Mouse (Mus musculus) kidney, postnatal 25 days (tissue): ENCODE measurements at regions not wholly inside any gene's neighbourhood (a gene's known extent, or its start where the extent isn't known, plus 50 kb on each side); places are given as distances from the start of the nearest gene placed in this dataset.

Experiments used
- DNase-seq, 2 experiments: peaks; one replicate each; pipeline ENCODE4 v3.0.0; 2021; ENCODE audit warnings: mixed read lengths in 2 of 2

GRCm38 (mm10) chr6:50926313-50926712 lies 272.1 kb upstream of the Npvf start:
- DNase-seq, result no peak

GRCm38 (mm10) chr6:50929503-50929902 lies 275.3 kb upstream of the Npvf start:
- no peak for DNase-seq

DNA sequence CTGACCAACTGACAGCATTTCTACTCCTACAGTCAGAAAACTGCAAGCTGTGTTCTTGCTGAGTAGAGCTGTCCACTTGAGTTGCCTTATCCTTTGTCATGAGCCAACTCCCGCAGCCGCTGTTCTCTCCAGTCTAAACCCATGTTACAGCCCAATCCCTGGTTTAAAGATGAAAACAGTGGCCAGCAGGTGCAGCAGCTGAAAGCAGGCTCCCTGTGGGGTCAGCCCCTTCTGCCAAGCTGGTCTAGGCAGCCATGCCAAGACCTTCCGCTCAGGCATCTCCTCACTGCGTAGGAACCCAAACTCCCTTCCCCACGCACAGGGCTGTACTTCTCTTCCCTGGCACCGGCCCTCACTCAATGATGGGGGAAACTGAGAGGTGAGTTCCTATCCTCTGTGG lies 279.3 kb upstream of the Npvf start:
- no peak for DNase-seq

- no peak for DNase-seq
These were observed 280.0 kb upstream of the Npvf start for GRCm38 (mm10) chr6:50934245-50934644.

DNA sequence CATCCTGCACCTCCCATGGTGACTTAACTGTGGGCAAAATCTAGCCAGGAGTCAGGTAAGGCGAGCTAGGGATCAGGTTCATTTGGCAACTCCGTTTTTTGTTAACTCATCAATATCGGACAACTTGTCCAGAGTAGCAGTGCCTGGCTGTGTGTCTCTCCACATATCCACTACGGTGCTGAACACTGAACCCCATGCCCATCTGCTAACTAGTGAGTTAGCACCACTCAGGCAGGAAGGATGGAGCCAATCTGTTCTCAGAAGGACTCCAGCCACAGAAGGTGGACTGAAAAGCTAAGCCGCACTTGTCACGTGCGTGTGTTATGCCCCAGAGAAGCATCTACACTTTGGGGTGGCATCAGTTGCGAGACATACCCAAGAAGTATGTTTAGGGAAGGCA lies 282.1 kb upstream of the Npvf start:
- no peak for DNase-seq

GRCm38 (mm10) chr6:50937094-50937493 lies 282.9 kb upstream of the Npvf start:
- DNase-seq, result peak; percentile 74 to 88

DNA sequence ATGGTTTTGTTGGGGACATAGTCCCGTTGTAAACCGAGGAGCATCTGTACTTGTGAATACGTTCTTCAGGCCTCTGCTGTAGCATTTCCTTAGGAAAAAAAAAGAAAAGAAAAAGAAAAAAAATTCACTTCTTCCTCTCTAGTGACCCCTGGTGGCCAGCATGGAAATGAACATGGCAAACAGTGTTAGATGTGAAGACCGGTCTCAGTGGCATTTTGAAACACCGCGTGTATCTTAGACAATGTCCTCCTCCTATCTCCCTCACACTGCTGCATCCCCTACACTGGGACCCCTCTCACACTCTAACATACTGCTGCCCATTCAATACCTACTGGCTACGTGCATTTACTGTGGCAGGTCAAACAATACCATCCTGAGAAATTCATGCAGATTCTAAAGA lies 284.6 kb upstream of the Npvf start:
- DNase-seq, result no peak

- DNase-seq, result peak in 1 of 2 experiments; percentile 23
These were observed 285.2 kb upstream of the Npvf start for GRCm38 (mm10) chr6:50939440-50939839.

- DNase-seq, result no peak
These were observed 285.9 kb upstream of the Npvf start for GRCm38 (mm10) chr6:50940118-50940517.

GRCm38 (mm10) chr6:50940641-50941398 lies 286.6 kb upstream of the Npvf start:
- no peak for DNase-seq

GRCm38 (mm10) chr6:50942696-50943095 lies 288.5 kb upstream of the Npvf start:
- no peak for DNase-seq

- DNase-seq, result no peak
These were observed 293.8 kb upstream of the Npvf start for GRCm38 (mm10) chr6:50948061-50948460.

GRCm38 (mm10) chr6:50949361-50949760 lies 295.1 kb upstream of the Npvf start:
- no peak for DNase-seq

DNA sequence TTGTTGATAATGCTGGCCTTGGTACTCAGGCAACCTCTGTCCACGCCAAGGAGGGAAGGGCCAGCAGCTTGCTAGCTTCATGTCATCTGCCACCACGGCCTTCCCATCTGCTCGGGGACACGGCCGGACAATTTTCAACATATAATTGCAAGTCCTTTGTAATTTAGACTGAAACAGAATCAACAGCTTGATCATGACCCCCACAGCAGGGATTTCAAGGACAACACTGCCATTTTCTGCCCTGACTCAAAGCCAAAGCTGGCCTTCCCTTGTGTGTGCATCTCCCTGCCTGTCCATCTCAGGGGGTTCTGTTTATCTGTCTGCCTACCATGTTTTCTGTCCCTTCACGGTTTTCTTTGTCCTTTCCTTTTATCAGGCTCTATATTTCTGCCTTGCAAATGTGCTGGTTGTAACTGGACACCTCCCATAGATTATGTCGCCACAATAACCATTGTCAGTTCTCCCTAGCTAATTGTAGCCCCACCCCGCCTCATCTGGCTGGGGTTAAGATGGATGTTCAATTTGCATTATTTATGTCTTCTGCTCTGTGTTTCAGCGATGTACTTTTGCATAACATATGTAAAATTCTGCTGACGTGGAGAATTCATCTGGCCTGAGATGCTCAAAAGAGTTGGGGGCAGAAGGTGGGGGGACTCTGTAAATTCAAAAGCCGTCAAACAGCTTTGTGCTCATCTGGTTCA lies 295.8 kb upstream of the Npvf start:
- DNase-seq, result no peak

- DNase-seq, result no peak
These were observed 303.2 kb upstream of the Npvf start for GRCm38 (mm10) chr6:50957328-50957900.

GRCm38 (mm10) chr6:50960341-50960740 lies 306.1 kb upstream of the Npvf start:
- DNase-seq, result no peak

DNA sequence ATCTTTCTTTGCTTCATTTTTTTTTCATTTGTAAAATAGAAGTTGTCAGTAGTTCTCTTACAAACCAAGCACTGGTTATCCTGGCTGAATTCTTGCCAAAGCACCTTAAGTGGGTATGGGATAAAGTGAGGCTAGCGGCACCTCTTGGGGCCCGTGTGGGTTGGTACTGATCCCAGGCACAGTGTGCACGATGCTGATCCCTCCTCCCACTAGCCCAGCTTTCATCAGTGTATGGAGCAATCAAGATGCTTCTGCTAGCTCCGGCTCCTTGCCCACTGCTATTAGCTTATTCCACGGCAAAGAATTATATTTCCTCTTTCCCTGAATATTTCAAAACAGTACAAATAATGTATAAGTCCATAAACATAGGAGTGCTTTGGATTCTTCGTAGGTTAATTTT lies 307.4 kb upstream of the Npvf start:
- no peak for DNase-seq

DNA sequence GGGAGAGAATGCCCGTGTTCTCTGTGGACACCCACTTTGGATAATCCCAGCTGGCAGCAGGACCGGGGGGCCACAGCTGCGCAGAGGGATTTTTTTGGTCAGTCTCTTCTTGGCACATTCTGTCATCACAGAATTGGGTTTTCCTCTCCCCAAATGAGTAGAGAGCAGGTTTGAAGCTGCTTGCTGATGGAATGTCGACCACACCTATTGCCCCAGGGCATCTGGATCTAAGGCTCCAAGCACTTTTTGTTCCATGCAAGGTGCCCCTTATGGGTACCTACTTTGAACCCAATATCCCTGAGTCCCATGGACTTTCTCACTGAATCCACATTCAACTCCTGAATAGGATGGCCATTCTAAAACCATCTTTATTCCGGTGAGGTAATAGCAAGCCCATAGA lies 314.3 kb upstream of the Npvf start:
- no peak for DNase-seq

DNA sequence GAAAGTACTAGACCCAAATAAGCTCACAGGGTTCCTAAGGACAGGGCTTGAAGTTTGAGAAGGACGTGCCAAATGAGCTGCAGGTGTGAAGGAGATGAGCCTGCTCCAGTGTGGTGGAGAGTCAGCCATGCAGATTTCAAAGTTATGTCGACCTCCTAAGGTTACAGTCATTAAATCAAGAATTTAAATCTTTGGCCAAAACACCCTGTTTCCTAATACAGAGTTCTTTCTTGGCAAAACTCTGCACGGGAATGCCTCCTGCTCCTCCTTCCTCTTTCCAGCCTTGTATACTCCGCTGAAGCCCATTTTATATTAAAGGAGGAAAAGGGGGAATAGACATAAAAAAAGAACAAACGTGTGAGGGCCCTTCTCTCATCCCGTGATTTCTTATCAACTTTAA lies 315.1 kb upstream of the Npvf start:
- no peak for DNase-seq

- no peak for DNase-seq
These were observed 315.8 kb upstream of the Npvf start for GRCm38 (mm10) chr6:50969997-50970396.

- no peak for DNase-seq
These were observed 316.5 kb upstream of the Npvf start for GRCm38 (mm10) chr6:50970770-50971169.

- DNase-seq, result no peak
These were observed 318.0 kb upstream of the Npvf start for GRCm38 (mm10) chr6:50972268-50972667.

DNA sequence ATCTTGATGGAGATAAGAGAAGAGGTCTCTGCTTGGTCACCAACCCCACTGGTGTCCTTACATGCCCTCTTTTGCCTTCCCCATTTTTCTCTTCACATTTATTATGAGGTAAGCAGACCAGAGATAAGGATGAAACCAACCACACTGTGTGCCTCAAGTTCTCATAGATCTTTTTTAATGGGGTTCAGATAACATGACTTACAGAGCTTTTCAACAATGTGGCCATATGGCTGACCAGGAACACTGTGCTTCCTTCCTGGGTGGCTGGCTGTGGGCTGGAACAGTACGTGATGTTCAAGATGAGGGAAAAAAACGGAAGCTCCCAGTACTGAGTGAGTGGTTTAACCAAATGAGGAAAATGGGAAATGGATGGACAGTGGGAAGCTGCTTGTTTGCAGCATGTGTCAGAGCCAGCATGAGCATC lies 319.0 kb upstream of the Npvf start:
- DNase-seq, result peak; percentile 6 to 69

GRCm38 (mm10) chr6:50973815-50974214 lies 319.6 kb upstream of the Npvf start:
- DNase-seq, result no peak
